In the genomic region with DNA sequence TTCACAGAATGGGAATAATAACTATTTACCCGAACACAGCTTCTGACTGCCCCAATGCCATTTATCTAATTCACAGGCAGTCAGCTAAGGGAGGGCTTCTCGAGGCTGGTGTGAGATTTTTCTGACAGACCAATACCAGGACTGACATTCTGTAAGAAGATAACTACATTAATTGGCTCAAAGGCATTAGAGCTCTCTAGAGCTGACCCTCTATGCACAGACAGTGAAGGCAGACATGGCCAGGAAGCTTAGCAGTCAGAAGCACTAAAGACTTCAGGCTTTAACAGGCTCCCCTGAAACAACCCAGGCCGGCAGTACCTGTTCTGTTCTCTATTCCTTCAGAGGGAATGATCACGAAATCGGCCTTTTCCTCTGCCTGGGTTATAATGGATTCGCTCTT, we compare ENCODE assay signal across 30 mouse cellular contexts. TPM values are rescaled to one million over a fixed set of nuclear protein-coding genes. Genes with fewer than 3 reads are reported as not detected.
"Had no signal": no experiment of that assay in that cellular context is flagged by ENCODE, and none has a peak within 500 bp of the region (broad histone marks: within the 10 kb centered on the region; RNA-seq: fewer than 3 reads in every experiment).

No protein-coding gene starts in this region.

- H3K9ac ChIP-seq: embryonic facial prominence, embryonic 12.5 days; embryonic facial prominence, embryonic 13.5 days; embryonic facial prominence, embryonic 15.5 days; forebrain, embryonic 12.5 days; forebrain, embryonic 13.5 days; forebrain, embryonic 15.5 days; forebrain, postnatal 0 days had no signal

- H3K4me3 ChIP-seq: embryonic facial prominence, embryonic 10.5 days; embryonic facial prominence, embryonic 12.5 days; embryonic facial prominence, embryonic 13.5 days; embryonic facial prominence, embryonic 15.5 days; erythroblast, embryonic 14.5 days; forebrain, embryonic 10.5 days; forebrain, embryonic 12.5 days; forebrain, embryonic 13.5 days; forebrain, embryonic 15.5 days; gastrocnemius, adult 2 months; heart, adult 2 months had no signal

- H3K27ac ChIP-seq: embryonic facial prominence, embryonic 10.5 days; embryonic facial prominence, embryonic 12.5 days; embryonic facial prominence, embryonic 13.5 days; embryonic facial prominence, embryonic 15.5 days; forebrain, embryonic 10.5 days; forebrain, embryonic 12.5 days; forebrain, embryonic 13.5 days; forebrain, embryonic 15.5 days; gastrocnemius, adult 2 months; heart, adult 2 months had no signal

- DNase-seq: cerebellum, adult 2 months; cerebellum, adult 8-10 months; cerebellum, adult 9-10 months; cerebellum, adult 9-11 months; cerebellum, postnatal 10 days; cerebellum, postnatal 14 days; cerebellum, postnatal 25 days; cerebellum, postnatal 36 days; embryo, embryonic 11 days; forebrain, postnatal 0 days; gastrocnemius, adult 2 months; gastrocnemius, postnatal 10 days; gastrocnemius, postnatal 14 days; gastrocnemius, postnatal 25 days; gastrocnemius, postnatal 36 days; heart, adult 11 months; heart, adult 18-20 months; heart, adult 2 months had no signal

- H3K27me3 ChIP-seq: forebrain, embryonic 15.5 days had no signal

- H3K4me2 ChIP-seq: embryonic facial prominence, embryonic 12.5 days; embryonic facial prominence, embryonic 13.5 days; embryonic facial prominence, embryonic 15.5 days; forebrain, embryonic 12.5 days; forebrain, embryonic 13.5 days; forebrain, embryonic 15.5 days had no signal

- H3K36me3 ChIP-seq: forebrain, embryonic 12.5 days had no signal

- H3K9me3 ChIP-seq: embryonic facial prominence, embryonic 10.5 days; embryonic facial prominence, embryonic 12.5 days; embryonic facial prominence, embryonic 13.5 days; embryonic facial prominence, embryonic 15.5 days; forebrain, embryonic 10.5 days; forebrain, embryonic 12.5 days; forebrain, embryonic 13.5 days; forebrain, embryonic 15.5 days had no signal

- ATAC-seq: forebrain, embryonic 13.5 days; forebrain, embryonic 14.5 days; forebrain, embryonic 15.5 days; forebrain, embryonic 16.5 days; forebrain, postnatal 0 days had no signal

RNA-seq across cellular contexts. Expression of gene Dixdc1, which starts 44.2 kb away (rescaled TPM):
- polyA plus RNA-seq: erythroblast, embryonic 14.5 days had no signal

RNA-seq across cellular contexts. Expression of gene 2310030G06Rik, which starts 51.2 kb away (rescaled TPM):
- polyA plus RNA-seq: erythroblast, embryonic 14.5 days had no signal

RNA-seq across cellular contexts. Expression of gene Cryab, which starts 56.0 kb away (rescaled TPM):
- polyA plus RNA-seq: erythroblast, embryonic 14.5 days had no signal

RNA-seq across cellular contexts. Expression of gene Hspb2, which starts 57.0 kb away (rescaled TPM):
- polyA plus RNA-seq: erythroblast, embryonic 14.5 days; forebrain, embryonic 11.5 days; forebrain, embryonic 13.5 days; forebrain, embryonic 15.5 days had no signal
